Mouse (Mus musculus) bone marrow macrophage, adult 2 months (primary cell): ENCODE measurements around the gene Fgf22.

ENCODE experiments used
- CTCF ChIP-seq: IDR thresholded peaks from 2 replicates; pipeline ENCODE4 v1.5.1; 2012; ENCODE audit warnings: low read depth, mild to moderate bottlenecking, low read length, moderate library complexity
- POLR2A ChIP-seq: IDR thresholded peaks from 2 replicates; pipeline ENCODE4 v1.6.1; 2012; ENCODE audit warnings: mild to moderate bottlenecking, low read depth, low read length, borderline replicate concordance

GRCm38 (mm10) chr10:79767372-79768244 is 12.7 kb downstream of the Fgf22 start:
- no peak for TF ChIP-seq POLR2A
- no peak for TF ChIP-seq CTCF
